Mouse (Mus musculus) urinary bladder, adult 2 months (tissue): Measurements from ENCODE around the gene Map4k2. TPM values are rescaled to one million over a fixed set of nuclear protein-coding genes. Genes with fewer than 3 reads are reported as not detected.

Source experiments
- DNase-seq: peaks from one replicate; pipeline ENCODE4 v3.0.0; 2022; ENCODE audit warnings: low spot score
- polyA plus RNA-seq: library from polyadenylated mRNA; depleted of rRNA; stranded (reverse); fragments of >200 nt; gene quantifications from 2 replicates; pipeline ENCODE4 v1.2.3, GENCODE M21; 2012; rRNA removed

Map4k2 gene
- polyA plus RNA-seq, 1 experiment, result 88.3 TPM

DNA sequence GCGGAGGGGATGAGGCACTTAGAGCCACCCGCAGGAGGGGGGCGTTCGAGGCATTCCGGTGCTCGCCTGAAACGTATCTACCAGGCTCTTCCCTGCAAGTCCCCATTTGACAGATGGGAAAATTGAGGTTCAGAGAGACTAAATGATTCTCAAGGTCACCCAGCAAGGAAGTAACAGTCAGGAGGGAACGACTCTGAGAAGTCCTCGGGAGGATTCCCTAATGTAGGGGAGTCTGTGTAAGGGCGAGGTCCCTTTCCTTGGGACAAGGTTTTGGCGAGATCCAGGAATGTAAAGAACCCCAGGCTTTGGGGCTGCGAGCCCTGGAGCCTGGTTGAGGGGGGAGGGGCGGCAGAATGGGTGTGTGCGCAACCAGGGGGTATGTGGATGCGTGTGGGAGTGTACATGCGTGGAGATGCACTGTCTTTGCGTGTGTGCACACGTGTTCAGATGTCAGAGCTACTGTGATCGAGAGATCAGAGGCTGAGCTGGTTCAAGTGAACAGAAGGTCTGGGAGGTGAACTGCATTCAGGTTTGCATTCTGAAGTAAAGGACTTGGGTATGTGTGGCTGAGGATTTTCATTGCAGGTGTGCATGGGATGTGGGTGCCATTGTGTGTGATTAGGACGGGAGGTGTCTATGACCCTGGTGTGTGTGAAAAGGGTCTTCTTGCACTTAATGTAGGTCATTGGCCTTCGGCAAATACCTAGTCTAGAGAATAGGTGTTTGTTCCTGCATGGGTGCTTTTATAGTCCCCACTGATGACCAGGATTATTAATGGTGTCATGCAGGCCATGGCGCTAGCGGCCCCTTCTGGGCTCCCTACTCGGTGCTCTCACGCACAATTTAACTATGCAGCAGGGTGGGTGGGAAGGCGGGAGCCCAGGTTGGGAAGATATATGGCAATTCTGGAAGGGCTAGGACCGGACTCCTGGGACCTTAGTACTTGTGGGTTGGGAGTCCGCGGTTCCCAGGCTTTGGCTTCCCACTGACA is 59.5 kb downstream of the Map4k2 start:
- no peak for DNase-seq

DNA sequence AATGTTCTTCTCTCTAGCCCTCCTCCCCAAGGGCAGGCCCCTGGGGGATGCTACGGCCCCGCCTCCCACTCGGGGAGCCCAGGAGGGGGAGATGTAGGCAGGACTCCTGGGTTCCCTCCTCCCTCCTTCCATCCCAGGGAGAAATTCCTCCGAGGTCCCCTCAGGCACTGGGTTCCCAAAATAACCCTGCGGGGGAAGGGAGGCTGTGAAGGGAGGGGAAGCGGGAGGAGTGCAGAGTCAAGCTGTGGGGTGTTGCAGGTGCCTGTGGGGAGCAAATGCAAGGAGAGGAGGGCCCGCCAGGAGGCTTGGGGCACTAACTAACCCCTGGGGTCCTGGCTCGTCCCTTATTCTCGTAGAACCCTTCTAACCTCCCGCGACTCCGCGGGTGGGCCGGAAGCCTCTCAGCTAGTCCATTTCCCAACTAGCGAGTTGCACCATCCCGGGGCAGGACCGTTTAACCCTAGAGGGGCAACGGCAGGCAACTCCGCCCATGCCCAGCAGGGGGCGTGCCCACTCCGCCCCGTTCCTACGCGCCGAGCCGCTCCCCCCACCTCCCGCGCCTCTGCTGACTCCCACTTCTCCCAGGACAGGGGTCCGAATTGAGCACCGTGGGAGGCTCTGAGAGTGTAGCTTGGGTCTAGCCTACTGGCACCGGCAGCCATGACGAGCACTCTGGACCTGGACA is 60.3 kb downstream of the Map4k2 start:
- DNase-seq, result peak; percentile 77

DNA sequence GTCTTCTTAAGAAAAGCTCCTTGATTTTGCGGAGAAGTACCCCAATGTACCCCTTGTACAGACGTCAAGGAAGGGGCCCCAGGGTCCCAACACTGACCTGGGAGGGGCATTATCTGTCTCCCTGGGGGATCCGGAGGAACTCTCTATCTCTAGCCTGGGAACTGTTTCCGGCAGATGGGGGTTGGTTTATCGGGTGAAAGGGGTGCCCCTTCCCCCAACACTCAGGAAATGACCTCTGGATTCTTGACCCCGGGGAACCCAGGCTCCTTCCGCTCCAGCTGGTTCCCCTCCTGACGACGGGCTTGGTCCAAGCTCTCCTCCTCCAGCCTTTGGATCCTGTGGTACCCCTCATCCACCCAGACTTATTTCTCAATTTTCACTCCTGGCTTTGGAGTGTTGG is 61.0 kb downstream of the Map4k2 start:
- DNase-seq, result no peak

DNA sequence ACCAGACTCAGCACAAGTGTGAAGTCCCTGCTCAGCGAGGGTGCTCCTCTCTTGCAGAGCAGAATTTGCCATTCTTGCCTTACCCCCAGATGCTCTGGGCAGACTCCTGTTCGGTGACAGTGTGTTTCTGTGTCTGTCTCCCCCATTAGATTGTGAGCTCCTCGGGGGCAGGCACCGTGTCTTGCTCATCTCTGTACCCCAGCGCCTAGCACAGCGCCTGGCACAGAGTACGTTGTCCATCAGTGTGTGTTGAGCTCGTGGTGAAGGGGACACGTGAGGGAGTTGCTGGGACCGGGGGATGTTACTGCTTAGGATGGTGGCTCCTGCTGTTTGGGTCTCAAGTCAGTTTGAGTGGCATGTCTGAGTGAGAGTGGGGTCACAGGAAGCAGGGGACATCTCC is 62.9 kb downstream of the Map4k2 start:
- no peak for DNase-seq

Other genes starting within 250 kb of the Map4k2 start
- gene AC131692.1, start 246.7 kb upstream of the Map4k2 start, polyA plus RNA-seq, result 0.14 TPM in 1 of 2 replicates, not detected in the other
- 0.06 and 0.13 TPM in 2 replicates for gene Naaladl1, start 235.4 kb upstream of the Map4k2 start, polyA plus RNA-seq
- 14.0 and 16.8 TPM in 2 replicates for gene Sac3d1, start 222.5 kb upstream of the Map4k2 start, polyA plus RNA-seq
- gene Snx15, start 212.8 kb upstream of the Map4k2 start, polyA plus RNA-seq, result 27.7 and 32.6 TPM in 2 replicates
- gene Batf2, start 200.2 kb upstream of the Map4k2 start, polyA plus RNA-seq, result 5.1 and 9.2 TPM in 2 replicates
- 76.9 and 87.5 TPM in 2 replicates for gene Arl2, start 199.6 kb upstream of the Map4k2 start, polyA plus RNA-seq
- gene Majin, start 156.7 kb upstream of the Map4k2 start, polyA plus RNA-seq, result 0.52 and 0.60 TPM in 2 replicates
- 0.31 and 0.83 TPM in 2 replicates for gene Gpha2, start 114.8 kb upstream of the Map4k2 start, polyA plus RNA-seq
- gene Ppp2r5b, start 105.3 kb upstream of the Map4k2 start, polyA plus RNA-seq, result 31.0 and 38.3 TPM in 2 replicates
- 11.4 and 15.7 TPM in 2 replicates for gene Atg2a, start 99.5 kb upstream of the Map4k2 start, polyA plus RNA-seq
- 73.6 and 86.5 TPM in 2 replicates for gene Ehd1, start 64.4 kb upstream of the Map4k2 start, polyA plus RNA-seq
- gene Cdc42bpg, start 34.7 kb upstream of the Map4k2 start, polyA plus RNA-seq, result 22.7 and 27.0 TPM in 2 replicates
- 34.3 and 37.7 TPM in 2 replicates for gene Men1, start 6.2 kb upstream of the Map4k2 start, polyA plus RNA-seq
- gene Sf1, start 22.6 kb downstream of the Map4k2 start, polyA plus RNA-seq, result 89.7 and 158 TPM in 2 replicates
- gene Pygm, start 43.3 kb downstream of the Map4k2 start, polyA plus RNA-seq, result 34.8 and 47.2 TPM in 2 replicates
- 106 and 109 TPM in 2 replicates for gene Rasgrp2, start 58.2 kb downstream of the Map4k2 start, polyA plus RNA-seq
- gene Nrxn2, start 77.6 kb downstream of the Map4k2 start, polyA plus RNA-seq, result 1.3 and 1.5 TPM in 2 replicates
- gene Slc22a12, start 201.9 kb downstream of the Map4k2 start, polyA plus RNA-seq, result not detected in 2 replicates